Mouse (Mus musculus): Measurements from ENCODE around the gene Zc3h10.

- no peak for TF ChIP-seq POLR2A (IDR thresholded peaks at IDR 0.05; ENCODE audit: borderline replicate concordance, control insufficient read depth, low read depth, low read length)
- no peak for TF ChIP-seq CTCF (IDR thresholded peaks at IDR 0.05; ENCODE audit: control insufficient read depth, insufficient read depth, low read length)
Observed at GRCm38 (mm10) chr10:128495903-128496302, 51.7 kb downstream of the Zc3h10 start.

Measured in bone marrow, adult 2 months (tissue).